Mouse (Mus musculus) adrenal gland, postnatal 25 days (tissue): ENCODE data around the gene Tnfrsf17. TPM values are rescaled to one million over a fixed set of nuclear protein-coding genes. Genes with fewer than 3 reads are reported as not detected.
"Not testable (repeated sequence)": the region's sequence is repeated elsewhere in the genome, so short reads cannot be mapped to it uniquely, and the experiment has no call there.

Experiments
- DNase-seq: peaks from one replicate; pipeline ENCODE4 v3.0.0; 2021; ENCODE audit warnings: mixed read lengths
- long read RNA-seq: library from polyadenylated mRNA; stranded (forward); transcript quantifications from one replicate; pipeline ENCODE4 v2.0.0, GENCODE M21; 2021
- total RNA-seq: library from RNA; stranded (reverse); gene quantifications from 2 replicates; pipeline ENCODE4 v1.2.3, GENCODE M21; 2021

Tnfrsf17 gene
- not detected in 2 replicates for total RNA-seq
- long read RNA-seq, result 0 reads

DNA sequence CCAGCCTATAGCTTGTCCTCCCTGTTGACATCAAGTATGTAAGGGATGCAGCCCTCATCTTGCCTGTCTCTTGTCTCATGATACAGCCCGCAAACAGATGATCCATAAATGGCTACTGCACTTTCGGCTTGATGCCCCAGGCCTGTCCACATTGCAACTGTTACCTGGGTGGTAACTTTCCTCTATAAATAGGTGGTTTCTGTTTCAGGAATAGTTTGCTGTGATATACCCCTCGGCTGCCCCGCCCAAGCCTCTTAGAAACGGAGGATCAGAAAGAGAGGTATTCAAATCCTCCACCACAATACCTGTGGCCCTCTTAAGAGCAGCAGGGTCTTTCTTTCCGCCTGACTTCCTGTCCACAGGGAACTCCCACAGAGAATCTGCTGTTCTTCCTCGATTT is at the start of gene Tnfrsf17:
Gene Tnfrsf17 (plus strand): TSS at position 301 of the 400 bp plus-strand sequence.
- no peak for DNase-seq

DNA sequence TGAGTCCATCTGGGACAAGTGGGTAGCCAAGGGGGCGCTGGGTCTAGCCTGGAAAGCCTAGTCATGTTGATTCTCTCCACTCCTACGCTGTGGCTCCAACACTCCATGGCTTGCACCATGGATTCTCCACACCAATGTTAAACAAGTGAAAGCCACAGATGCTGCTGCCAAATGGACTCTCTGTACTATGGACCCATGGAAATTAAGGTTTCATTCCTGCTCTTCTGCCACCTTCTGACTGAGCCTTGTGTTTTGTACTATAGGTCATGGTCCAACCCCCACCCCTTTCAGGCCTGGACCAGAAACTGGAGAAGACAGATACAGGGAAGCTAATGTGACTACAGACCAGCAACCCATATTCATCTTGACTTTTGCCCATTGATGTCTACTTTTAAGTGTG is 47.1 kb upstream of the Tnfrsf17 start:
- DNase-seq, result no peak

DNA sequence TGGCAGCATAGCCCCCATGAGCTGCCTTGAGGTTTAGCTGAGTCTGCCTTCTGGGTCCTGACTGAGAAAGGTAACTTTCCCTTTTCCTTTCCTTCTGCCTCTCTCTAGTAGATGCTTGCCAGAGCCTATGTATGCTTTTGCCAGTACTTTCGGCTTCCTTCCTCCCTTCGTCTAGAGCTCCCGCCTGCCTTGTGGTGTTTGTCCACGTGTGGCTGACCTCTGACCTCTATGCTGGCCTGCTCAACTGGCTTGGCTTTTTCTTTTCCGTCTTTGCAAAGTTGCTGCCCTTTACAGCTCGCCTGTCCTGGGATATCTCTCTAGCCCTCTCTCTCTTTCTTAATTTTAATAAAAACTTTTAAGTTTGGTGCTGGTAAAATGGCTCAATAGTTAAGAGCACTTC is 43.8 kb upstream of the Tnfrsf17 start:
- DNase-seq, result no peak

DNA sequence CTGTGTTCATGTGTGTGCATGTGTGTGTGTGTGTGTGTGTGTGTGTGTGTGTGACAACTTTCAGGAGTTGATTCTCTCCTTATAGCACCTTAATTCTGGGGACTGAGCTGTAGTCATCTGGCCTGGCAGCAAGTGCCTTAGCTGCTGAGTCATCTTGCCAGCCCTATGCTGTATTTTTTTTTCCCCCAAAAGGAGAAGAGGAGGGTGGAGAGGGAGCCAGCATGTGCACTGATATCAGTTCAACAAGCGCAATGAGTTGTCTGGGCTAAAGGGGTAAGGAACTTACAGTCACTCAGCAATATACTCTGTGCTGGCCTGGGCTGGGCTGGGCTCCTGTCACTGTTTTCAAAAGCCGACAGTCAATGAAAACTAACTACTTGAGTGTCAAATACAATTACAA is 43.0 kb upstream of the Tnfrsf17 start:
- peak; percentile 2 for DNase-seq

DNA sequence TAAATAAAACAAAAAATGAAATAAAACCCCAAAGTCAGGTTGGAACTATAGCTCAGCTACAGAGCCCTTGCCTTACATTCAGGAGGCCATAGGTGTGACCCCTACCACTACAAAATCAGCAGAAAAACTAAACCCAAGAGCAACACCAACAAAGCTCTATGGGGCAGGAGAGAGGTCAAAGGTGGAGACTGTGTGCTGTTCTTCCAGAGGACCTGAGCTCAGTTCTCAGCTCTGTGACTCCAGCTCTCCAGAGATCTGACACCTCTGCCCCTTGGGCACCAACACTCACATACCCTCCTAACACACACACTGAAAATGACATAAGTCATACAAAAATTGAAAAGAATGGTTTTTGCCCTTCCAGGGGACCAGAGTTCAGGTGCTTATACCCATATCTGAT is 42.5 kb upstream of the Tnfrsf17 start:
- DNase-seq, result no peak

DNA sequence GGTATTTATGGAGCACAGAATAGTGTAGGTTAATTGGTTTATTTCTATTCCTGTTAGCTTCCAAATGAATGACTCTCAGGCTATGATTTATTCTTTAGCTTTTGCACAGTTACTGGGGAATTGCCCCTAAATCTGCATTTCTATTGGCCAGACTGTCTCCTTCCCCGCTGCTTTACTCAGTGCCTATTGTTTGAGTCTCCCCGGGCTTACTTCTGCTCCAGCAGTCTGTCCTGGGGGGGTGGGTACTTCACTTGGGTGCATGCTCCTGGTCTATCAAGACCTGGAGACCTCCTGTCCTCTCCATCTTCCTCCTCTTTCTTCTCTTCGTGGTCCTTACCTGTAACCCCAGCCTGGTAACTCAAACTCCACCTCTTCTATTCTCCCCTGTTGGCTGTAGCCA is 36.7 kb upstream of the Tnfrsf17 start:
- DNase-seq, result no peak

DNA sequence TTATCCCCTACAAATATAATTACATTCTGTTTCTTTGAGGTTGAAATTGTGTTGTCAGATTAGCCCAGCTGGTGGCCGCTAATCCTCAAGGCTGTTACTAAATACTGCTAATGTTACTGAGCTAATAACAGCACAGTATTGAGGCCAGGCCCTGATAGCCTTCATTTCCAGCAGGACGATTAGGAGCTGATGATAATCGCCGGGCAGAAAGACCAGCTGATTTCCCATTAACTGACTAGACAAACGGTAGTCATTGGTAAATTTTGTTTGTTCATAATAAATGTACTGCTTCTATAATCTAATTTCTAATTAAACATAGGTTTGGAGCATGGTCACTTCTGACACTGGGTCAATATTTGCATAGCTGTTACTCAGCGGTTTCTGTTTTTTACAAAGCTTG is 34.8 kb upstream of the Tnfrsf17 start:
- no peak for DNase-seq

DNA sequence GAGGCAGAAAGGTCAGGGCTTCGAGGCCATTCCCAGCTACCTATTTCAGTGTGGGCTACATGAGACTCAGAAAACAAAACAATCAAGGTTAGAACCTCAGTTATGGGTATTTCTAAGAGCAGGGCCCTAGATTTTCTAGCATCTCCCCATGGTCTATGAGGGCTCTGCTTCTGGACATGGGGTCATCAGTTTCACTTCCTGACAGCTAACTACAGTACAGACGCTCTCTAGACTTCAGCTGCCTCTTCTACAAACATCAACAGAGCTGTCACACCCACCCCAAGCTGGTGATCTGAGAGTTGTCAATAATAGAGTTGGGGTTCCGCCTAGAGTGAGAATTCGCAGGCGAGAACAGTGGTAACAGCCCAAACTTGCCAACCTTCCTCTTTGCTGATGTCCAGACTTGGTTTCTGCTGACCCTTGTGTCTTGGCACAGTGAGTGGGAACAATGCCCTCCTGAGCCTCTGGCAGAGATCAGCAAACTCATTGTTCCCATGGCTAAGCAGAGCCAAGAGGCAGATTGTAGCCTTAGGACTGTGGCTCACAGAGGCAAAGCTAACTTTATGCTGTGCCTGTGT is 30.9 kb upstream of the Tnfrsf17 start:
- no peak for DNase-seq

DNA sequence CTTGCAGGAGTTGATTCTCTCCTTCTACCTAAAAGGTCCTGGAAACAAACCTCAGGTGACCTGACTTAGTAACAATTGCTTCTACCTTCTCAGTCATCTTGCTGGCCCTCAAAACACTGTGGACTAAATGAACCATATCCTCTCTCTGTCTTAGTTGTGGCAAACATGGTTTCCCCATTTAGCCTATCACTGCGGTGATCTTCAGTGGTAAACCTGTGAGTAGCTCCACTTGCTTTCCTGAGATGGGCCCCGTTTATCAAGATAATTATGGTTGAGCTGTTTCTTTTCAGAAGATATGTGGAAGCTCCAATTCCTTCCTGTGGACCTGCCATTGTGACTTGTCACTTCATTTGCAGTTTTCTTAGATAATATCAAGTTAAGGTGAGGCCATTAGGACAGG is 28.7 kb upstream of the Tnfrsf17 start:
- DNase-seq, result no peak

DNA sequence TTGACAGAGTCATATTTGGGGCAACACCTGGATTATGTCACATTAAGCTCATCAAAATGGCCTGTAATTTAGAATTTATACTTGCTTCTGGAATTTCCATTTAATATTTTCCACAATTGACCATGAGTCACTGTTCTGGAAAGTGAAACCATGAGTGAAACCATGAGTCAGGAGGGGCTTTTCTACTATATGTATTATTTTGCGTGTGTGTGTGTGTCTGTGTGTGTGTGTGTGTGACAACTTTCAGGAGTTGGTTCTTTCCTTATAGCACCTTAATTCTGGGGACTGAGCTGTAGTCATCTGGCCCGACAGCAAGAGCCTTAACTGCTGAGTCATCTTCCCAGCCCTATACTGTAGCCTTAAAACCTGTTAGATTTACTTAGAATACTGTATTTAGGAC is 27.7 kb upstream of the Tnfrsf17 start:
- no peak for DNase-seq

DNA sequence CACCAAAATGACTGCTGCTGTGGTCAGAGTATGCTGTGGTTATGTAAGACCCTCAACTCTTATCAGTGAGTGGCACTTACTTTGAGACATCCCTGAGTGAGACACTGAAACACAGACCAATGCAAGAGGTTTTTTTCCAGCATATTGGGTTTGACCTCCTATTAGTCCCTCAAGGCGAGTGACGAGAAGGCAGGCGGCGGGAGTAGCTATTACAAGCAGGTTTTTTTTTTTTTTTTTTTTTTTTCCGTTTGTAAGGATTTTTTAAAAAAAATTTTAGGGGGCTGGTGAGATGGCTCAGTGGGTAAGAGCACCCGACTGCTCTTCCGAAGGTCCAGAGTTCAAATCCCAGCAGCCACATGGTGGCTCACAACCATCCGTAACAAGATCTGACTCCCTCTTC is 24.7 kb upstream of the Tnfrsf17 start:
- DNase-seq, result not testable (repeated sequence)

DNA sequence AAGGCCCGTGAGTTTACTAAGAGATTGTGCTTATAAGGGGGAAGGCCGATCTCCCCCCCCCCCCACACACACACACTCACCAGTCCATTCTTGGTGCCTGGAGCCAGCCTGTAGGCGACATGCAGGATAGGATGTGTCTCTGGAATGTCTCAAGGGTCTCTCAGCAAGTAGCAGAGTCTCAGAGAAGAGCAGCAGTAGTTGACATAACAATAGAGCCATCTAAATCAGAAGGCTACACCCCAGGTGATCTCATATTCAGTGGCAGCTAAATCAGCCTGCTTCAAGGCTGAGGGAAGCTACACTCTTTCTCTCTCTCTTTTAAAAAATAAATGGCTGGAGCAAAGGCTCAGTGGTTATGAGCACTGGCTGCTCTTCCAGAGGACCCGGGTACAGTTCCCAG is 18.0 kb upstream of the Tnfrsf17 start:
- not testable (repeated sequence) for DNase-seq

DNA sequence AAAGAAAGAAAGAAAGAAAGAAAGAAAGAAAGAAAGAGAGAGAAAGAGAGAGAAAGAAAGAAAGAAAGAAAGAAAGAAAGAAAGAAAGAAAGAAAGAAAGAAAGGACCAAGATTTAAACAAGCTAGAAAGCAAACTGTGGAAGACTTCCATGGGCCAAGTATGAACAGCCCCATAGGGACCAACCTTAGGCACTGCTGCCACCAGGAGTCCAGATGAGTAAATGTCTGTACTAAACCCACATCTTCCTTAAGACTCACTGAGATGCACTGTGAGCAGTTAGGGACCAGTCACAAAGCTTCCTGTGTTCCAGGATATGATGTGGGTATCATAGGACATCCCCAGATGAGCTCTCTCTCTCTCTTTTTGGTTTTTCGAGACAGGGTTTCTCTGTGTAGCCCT is 15.9 kb upstream of the Tnfrsf17 start:
- peak; percentile 22 for DNase-seq

DNA sequence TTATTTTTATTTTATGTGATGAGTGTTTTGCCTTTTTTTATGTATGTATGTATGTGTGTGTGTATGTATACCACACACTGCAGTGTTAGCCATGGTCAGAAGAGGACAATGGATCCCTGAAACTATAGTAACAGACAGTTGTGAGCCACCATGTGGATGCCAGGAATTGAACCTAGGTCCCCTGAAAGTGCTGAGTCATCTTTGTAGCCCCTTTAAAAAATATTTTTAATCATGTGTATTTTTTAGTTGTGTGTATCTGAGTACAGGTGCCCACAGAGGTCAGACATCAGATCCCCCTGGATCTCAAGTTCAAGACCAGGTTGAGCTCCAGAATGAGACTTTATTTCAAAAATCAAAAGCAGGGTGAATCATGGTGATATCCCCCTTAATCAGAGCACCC is 9.9 kb upstream of the Tnfrsf17 start:
- DNase-seq, result no peak

DNA sequence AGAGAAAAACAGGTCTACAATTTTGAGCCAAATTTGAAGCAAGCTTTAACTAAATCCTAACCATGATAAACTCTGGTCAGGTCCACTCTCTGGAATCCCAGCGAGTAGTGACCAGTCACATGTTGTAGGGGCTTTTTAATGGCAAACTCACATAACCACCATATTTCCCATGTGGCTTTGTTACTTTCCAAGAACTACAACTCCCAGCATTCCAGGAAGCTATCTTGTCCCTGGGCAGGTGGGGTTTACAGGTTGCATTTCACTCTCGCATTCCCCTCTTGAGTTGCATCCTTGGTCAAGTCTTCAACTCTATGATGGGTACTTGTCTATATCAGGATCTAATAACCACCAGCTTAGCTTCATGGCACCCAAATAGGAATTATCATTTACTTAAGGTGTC is 8.1 kb upstream of the Tnfrsf17 start:
- no peak for DNase-seq

DNA sequence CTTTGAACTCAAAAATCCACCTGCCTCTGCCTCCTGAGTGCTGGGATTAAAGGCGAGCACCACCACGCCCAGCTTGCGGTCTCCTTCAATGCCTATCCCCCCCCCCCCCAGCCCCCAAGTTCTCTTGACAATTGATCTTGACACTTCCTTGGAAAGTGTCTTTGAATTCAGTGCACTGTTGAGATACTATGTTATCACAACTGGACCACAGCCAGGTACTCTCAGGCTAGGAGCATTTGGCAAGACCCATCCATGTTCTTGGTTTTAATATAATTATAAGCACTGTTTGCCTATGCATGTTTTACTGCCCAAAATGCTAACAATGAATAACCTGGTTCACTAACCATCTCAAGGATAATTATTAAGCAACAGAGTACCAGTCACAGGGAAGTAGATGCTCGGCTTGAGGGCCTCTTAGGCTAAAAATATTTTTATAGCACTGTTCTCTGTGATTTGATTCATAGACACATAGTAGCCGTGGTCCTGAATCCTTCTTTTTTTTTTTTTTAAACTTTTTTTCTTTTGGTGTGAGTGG is 2.2 kb downstream of the Tnfrsf17 start:
- DNase-seq, result no peak

DNA sequence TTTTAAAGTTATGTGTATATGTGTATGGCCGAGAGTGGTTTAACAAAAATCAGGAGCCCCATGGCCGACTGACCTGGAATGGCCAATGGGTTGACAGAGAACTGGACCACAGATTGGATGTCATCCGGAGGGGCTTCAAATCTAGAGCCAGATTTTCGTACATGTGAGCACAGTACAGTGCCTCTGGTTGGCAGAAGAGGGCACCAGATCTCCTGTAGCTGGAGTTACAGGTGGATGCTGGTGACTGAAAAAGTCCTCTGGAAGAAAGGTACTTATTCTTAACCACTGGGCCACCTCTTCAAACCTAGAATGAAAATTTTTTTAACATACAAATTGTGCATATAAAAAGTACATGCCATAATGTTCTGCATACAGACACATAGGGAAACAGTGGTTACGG is 3.1 kb downstream of the Tnfrsf17 start:
- DNase-seq, result no peak

DNA sequence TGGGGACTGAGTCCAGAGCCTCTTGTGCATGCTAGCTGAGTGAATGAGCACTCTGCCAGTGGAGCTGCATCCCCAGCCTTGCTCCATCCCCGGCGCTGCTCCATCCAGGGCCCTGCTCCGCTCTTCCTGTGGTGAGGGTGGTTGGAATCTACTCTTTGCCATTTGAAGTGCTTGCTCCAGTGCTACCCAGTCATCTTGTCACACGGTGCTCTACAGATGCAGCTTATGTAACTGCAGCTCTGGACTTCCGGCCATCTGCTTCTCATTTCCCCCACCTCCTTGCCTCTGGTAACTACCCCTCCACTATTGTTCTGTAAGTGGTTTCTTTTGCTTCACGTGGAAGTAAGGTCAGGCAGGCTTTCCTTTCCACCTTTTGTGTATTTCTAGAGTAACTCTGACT is 3.7 kb downstream of the Tnfrsf17 start:
- DNase-seq, result no peak

DNA sequence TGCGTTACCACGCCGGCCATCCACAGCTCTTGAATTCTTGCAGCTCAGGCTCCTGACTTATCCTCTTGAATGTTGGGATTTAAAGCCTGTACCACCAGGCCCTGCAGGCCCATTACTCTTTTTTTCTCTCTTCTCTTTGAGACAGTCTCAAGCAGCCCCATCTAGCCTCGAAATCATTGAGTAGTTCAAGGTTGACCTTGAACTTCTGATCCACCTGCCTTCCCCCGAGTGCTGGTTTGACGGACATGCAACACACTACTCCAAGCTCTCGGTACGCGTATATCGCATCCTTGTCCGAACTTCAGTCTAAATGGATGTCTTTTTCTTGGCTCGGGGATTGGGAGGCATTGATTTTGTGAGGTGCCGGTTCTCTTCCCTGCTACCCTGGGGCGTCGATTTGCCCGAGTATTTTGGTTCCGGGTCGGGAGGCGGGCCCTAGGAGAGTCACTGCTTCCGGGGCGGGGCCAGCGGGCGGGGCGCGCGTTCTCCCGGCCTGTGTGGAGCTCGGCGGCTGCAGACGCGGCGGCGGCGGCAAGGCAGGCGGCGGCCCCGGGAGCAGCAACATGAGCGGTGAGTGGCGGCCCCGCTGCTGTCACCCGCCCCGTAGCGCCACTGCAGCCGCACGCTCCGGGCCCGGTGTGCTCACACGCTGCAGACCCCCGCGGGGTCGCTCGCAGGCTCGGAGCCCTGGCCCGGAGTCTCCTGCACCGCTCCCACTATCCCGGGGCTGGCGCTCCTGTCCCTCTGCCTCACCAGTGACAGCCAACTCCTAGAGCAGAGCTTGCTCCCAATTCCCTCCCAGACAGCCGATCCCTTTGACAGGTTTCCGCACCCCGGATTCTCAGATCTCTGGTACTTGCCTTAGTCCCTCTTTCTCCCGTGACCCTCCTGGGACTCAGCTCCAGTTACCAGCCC is 9.1 kb downstream of the Tnfrsf17 start, which contains the start of gene Snx29:
Gene Snx29 (plus strand): TSS at position 500 of the 915 bp plus-strand sequence.
- peak; percentile 99 for DNase-seq

DNA sequence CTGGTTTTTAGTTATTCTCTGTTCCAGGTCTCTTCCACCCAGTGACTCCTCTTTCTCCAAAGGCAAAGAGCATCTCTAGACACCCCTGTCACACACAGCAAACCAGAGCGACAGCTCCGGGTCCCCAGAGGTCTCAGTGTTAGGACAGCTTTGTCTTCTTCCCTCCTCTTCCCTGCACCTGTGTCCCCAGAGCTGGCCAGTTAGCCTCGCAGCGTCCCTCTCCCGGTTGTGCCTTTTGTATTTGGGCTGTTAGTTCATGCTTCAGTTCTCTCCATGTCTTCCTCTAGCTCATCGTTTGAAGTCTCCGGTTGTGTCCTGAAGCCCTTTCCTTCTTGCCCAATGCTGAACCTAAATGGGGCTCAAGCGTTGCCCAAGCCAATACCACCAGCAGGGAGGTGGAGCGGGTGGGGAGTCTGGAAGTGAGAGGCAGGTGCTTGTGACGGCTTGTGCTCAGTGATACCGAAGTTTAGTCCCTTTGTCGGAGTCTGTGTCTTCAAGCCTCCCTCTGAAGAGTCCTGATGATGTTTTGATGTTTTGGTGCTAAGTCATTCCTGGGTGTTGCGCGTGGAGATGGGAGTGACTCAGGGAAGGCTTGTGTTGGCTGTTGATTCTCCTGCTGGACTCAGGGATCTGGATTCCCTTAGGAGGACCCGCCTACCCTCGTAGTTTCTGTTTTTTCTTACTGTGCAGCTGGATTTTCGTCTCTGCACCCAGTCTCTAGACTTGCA is 9.9 kb downstream of the Tnfrsf17 start:
- DNase-seq, result peak; percentile 3

DNA sequence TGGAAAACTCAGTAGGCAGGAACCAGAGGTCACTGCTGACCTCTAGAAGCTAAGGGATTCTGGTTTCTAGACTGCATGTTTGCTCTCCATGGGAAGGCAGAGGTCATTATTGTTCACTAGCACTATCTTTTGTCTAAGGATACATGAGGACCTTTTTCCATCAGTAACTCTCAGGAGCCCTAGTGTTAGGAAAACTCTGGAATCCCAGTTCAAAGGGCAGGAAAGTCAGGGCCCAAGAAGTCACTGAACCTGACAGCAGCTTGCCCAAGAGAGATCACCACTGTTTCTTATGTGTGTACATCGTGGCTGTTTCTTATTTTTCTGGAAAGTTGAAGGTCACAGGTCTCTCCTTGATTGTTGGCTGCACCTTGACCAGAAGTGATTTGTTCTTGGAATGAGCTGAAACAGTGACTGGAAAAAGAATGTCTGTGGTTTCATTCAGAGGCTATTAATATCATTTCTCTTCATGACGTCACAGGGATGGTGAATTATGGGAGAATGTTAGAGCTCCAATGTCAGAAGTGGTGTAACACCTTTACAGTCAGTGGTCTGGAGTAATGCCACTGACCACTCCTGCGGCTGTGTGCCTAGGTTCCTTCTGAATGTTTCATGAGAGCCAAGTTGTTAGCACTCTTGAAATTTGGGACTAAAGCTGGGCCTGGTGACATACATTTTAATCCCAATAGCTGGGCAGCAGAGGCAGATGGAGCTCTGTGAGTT is 16.6 kb downstream of the Tnfrsf17 start:
- DNase-seq, result no peak

DNA sequence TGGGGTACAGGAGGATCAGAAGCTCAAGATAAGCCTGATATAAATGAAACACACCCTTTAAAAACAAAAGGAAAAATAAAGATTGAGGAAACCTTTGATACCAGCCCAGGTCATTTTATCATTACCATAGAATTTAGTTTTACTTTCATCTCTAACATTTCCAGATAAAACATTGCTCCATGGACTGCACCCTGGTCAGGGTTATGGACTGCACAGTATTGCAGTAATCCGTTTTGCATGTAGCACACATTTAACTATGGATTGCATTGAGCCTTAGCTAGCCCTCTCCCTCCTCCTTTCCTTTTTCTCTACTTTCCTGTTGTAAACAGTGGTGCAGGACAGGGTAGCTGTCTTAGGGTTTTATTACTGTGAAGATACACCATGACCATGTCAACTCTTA is 17.4 kb downstream of the Tnfrsf17 start:
- DNase-seq, result no peak
